Mouse (Mus musculus): ENCODE results near the gene Palm2. TPM values are rescaled to one million over a fixed set of nuclear protein-coding genes. Genes with fewer than 3 reads are reported as not detected.
A peak's percentile ranks its signal among the peaks of the same experiment; 100 is the strongest.

Palm2 gene
- polyA plus RNA-seq, 1 experiment from 2014 or later, result 20.2 TPM

GRCm38 (mm10) chr4:57687583-57687982 lies 253.5 kb downstream of the Palm2 start:
- no peak overlapping the region for H3K4me3 ChIP-seq
- peaks cover 19% of the 10 kb centered on the region; the same call in 1 of the 2 replicates for H3K36me3 ChIP-seq
- H3K9me3 ChIP-seq (replicated peaks), result no peaks in the 10 kb centered on the region
- no peak overlapping the region for H3K4me2 ChIP-seq
- H3K27ac ChIP-seq, result no peak overlapping the region
- no peaks in the 10 kb centered on the region for H3K27me3 ChIP-seq
- no peak overlapping the region for H3K9ac ChIP-seq
- 77% methylated on average over 3 of the region's 3 CpGs for WGBS
- ATAC-seq (replicated peaks; ENCODE audit: insufficient number of reproducible peaks, insufficient read depth, low FRiP score, low read depth), result no peak
- H3K4me1 ChIP-seq (replicated peaks), result peaks cover 27% of the 10 kb centered on the region

- Histone ChIP-seq H3K4me2 (no peak overlapping the region), H3K27ac (no peak overlapping the region), H3K27me3 (no peaks in the 10 kb centered on the region), H3K9me3 (replicated peaks) (no peaks in the 10 kb centered on the region), H3K36me3 (peaks cover 20% of the 10 kb centered on the region; the same call in 1 of the 2 replicates), H3K4me3 (no peak overlapping the region), H3K9ac (no peak overlapping the region), H3K4me1 (replicated peaks) (peaks cover 22% of the 10 kb centered on the region)
- ATAC-seq (replicated peaks; ENCODE audit: insufficient number of reproducible peaks, insufficient read depth, low FRiP score, low read depth), result no peak
- WGBS, result 69% methylated on average over 9 of the region's 9 CpGs
Measured at GRCm38 (mm10) chr4:57688131-57688530, 254.1 kb downstream of the Palm2 start.

GRCm38 (mm10) chr4:57690001-57690400 lies 256.0 kb downstream of the Palm2 start:
- Histone ChIP-seq H3K27ac (no peak overlapping the region), H3K9ac (no peak overlapping the region), H3K27me3 (no peaks in the 10 kb centered on the region), H3K4me1 (replicated peaks) (peaks cover 10% of the 10 kb centered on the region), H3K4me2 (no peak overlapping the region), H3K9me3 (replicated peaks) (no peaks in the 10 kb centered on the region), H3K36me3 (peaks cover 34% of the 10 kb centered on the region; the same call in 1 of the 2 replicates), H3K4me3 (no peak overlapping the region)
- WGBS, result 68% methylated on average over 6 of the region's 6 CpGs
- no peak for ATAC-seq (replicated peaks; ENCODE audit: insufficient number of reproducible peaks, insufficient read depth, low FRiP score, low read depth)

GRCm38 (mm10) chr4:57690805-57691204 lies 256.8 kb downstream of the Palm2 start:
- Histone ChIP-seq H3K9me3 (replicated peaks) (no peaks in the 10 kb centered on the region), H3K4me3 (no peak overlapping the region), H3K4me1 (replicated peaks) (0 out of 2 replicates have a peak, but pooled peaks cover 6% of the 10 kb centered on the region), H3K9ac (no peak overlapping the region), H3K27ac (no peak overlapping the region), H3K27me3 (no peaks in the 10 kb centered on the region), H3K36me3 (peaks cover 39% of the 10 kb centered on the region; the same call in 1 of the 2 replicates), H3K4me2 (no peak overlapping the region)
- no peak for ATAC-seq (replicated peaks; ENCODE audit: insufficient number of reproducible peaks, insufficient read depth, low FRiP score, low read depth)
- WGBS, result 65% methylated on average over 1 of the region's 1 CpGs

- Histone ChIP-seq H3K4me1 (replicated peaks) (no peaks in the 10 kb centered on the region), H3K4me2 (no peak overlapping the region), H3K27me3 (no peaks in the 10 kb centered on the region), H3K4me3 (no peak overlapping the region), H3K36me3 (peaks cover 35% of the 10 kb centered on the region; the same call in 1 of the 2 replicates), H3K9me3 (replicated peaks) (no peaks in the 10 kb centered on the region), H3K9ac (no peak overlapping the region), H3K27ac (0 out of 2 replicates have a peak overlapping the region, but pooled peaks have one; percentile 14)
- WGBS, result 72% methylated on average over 5 of the region's 5 CpGs
- no peak for ATAC-seq (replicated peaks; ENCODE audit: insufficient number of reproducible peaks, insufficient read depth, low FRiP score, low read depth)
Measured at GRCm38 (mm10) chr4:57694356-57695136, 260.5 kb downstream of the Palm2 start.

- ATAC-seq (replicated peaks; ENCODE audit: insufficient number of reproducible peaks, insufficient read depth, low FRiP score, low read depth), result no peak
- no peak overlapping the region for H3K9ac ChIP-seq
- no peaks in the 10 kb centered on the region for H3K4me1 ChIP-seq (replicated peaks)
- H3K9me3 ChIP-seq (replicated peaks), result no peaks in the 10 kb centered on the region
- peaks cover 20% of the 10 kb centered on the region; the same call in 1 of the 2 replicates for H3K36me3 ChIP-seq
- H3K4me3 ChIP-seq, result no peak overlapping the region
- H3K27me3 ChIP-seq, result no peaks in the 10 kb centered on the region
- no peak overlapping the region for H3K27ac ChIP-seq
- 92% methylated on average over 11 of the region's 11 CpGs for WGBS
- H3K4me2 ChIP-seq, result no peak overlapping the region
Measured at GRCm38 (mm10) chr4:57696955-57697354, 262.9 kb downstream of the Palm2 start.

- Histone ChIP-seq H3K27me3 (no peaks in the 10 kb centered on the region), H3K36me3 (peaks cover 20% of the 10 kb centered on the region; the same call in 1 of the 2 replicates), H3K4me1 (replicated peaks) (peaks cover 2% of the 10 kb centered on the region), H3K27ac (no peak overlapping the region), H3K4me2 (no peak overlapping the region), H3K4me3 (no peak overlapping the region), H3K9ac (no peak overlapping the region), H3K9me3 (replicated peaks) (no peaks in the 10 kb centered on the region)
- ATAC-seq (replicated peaks; ENCODE audit: insufficient number of reproducible peaks, insufficient read depth, low FRiP score, low read depth), result no peak
- 85% methylated on average over 12 of the region's 12 CpGs for WGBS
Measured at GRCm38 (mm10) chr4:57697918-57698611, 264.0 kb downstream of the Palm2 start.

GRCm38 (mm10) chr4:57701576-57701975 lies 267.5 kb downstream of the Palm2 start:
- 73% methylated on average over 5 of the region's 5 CpGs for WGBS
- Histone ChIP-seq H3K27ac (no peak overlapping the region), H3K9ac (no peak overlapping the region), H3K4me1 (replicated peaks) (peaks cover 5% of the 10 kb centered on the region), H3K4me2 (no peak overlapping the region), H3K4me3 (no peak overlapping the region), H3K36me3 (no peaks in the 10 kb centered on the region; the same call in 1 of the 2 replicates), H3K27me3 (no peaks in the 10 kb centered on the region), H3K9me3 (replicated peaks) (no peaks in the 10 kb centered on the region)
- ATAC-seq (replicated peaks; ENCODE audit: insufficient number of reproducible peaks, insufficient read depth, low FRiP score, low read depth), result no peak

- Histone ChIP-seq H3K36me3 (no peaks in the 10 kb centered on the region; the same call in 1 of the 2 replicates), H3K27ac (no peak overlapping the region), H3K4me3 (no peak overlapping the region), H3K4me2 (no peak overlapping the region), H3K27me3 (no peaks in the 10 kb centered on the region), H3K9ac (no peak overlapping the region), H3K4me1 (replicated peaks) (peaks cover 5% of the 10 kb centered on the region), H3K9me3 (replicated peaks) (no peaks in the 10 kb centered on the region)
- no peak for ATAC-seq (replicated peaks; ENCODE audit: insufficient number of reproducible peaks, insufficient read depth, low FRiP score, low read depth)
- 74% methylated on average over 11 of the region's 11 CpGs for WGBS
Measured at GRCm38 (mm10) chr4:57703574-57704470, 269.8 kb downstream of the Palm2 start.

- Histone ChIP-seq H3K9ac (no peak overlapping the region), H3K27me3 (no peaks in the 10 kb centered on the region), H3K27ac (no peak overlapping the region), H3K4me3 (no peak overlapping the region), H3K4me2 (no peak overlapping the region), H3K4me1 (replicated peaks) (peaks cover 5% of the 10 kb centered on the region), H3K9me3 (replicated peaks) (no peaks in the 10 kb centered on the region), H3K36me3 (peaks cover 3% of the 10 kb centered on the region; the same call in 1 of the 2 replicates)
- ATAC-seq (replicated peaks; ENCODE audit: insufficient number of reproducible peaks, insufficient read depth, low FRiP score, low read depth), result no peak
- WGBS, result 91% methylated on average over 7 of the region's 7 CpGs
Measured at GRCm38 (mm10) chr4:57704575-57704974, 270.5 kb downstream of the Palm2 start.

- no peak overlapping the region for H3K9ac ChIP-seq
- H3K36me3 ChIP-seq, result peaks cover 2% of the 10 kb centered on the region; the same call in 1 of the 2 replicates
- ATAC-seq (replicated peaks; ENCODE audit: insufficient number of reproducible peaks, insufficient read depth, low FRiP score, low read depth), result no peak
Measured at GRCm38 (mm10) chr4:57715849-57716248, 281.8 kb downstream of the Palm2 start.

More at GRCm38 (mm10) chr4:57715849-57716248, 281.8 kb downstream of the Palm2 start:
- H3K4me1 ChIP-seq (replicated peaks), result peaks cover 7% of the 10 kb centered on the region
- H3K27ac ChIP-seq, result no peak overlapping the region
- H3K4me2 ChIP-seq, result no peak overlapping the region
- H3K4me3 ChIP-seq, result no peak overlapping the region
- H3K9me3 ChIP-seq (replicated peaks), result no peaks in the 10 kb centered on the region
- H3K27me3 ChIP-seq, result no peaks in the 10 kb centered on the region
